Mouse (Mus musculus) limb, embryonic 11.5 days (tissue): ENCODE measurements at regions not wholly inside any gene's neighbourhood (a gene's known extent, or its start where the extent isn't known, plus 50 kb on each side); places are given as distances from the start of the nearest gene placed in this dataset.

Source experiments
- ATAC-seq: fragments of 200-750 bp; cut with Nextera tagmentation; 2 replicates; pipeline ENCODE4 v1.8.0; 2017; ENCODE audit warnings: low read depth; ENCODE audit not compliant: insufficient number of reproducible peaks, low FRiP score, low TSS enrichment
- DNase-seq: peaks from one replicate; pipeline ENCODE4 v3.0.0-alpha.2; 2015; ENCODE audit warnings: low spot score
- H3K27ac ChIP-seq: fragments of 300-500 bp; sonication (generic); replicated peaks from 2 replicates; pipeline ENCODE4 v1.5.1; 2014; ENCODE audit warnings: low read depth, mild to moderate bottlenecking, low read length
- H3K27me3 ChIP-seq: fragments of 300-500 bp; sonication (generic); 2 replicates; pipeline ENCODE4 v1.6.1; 2014; ENCODE audit warnings: mild to moderate bottlenecking, low read length, mixed read lengths; ENCODE audit not compliant: control insufficient read depth, insufficient read depth
- H3K36me3 ChIP-seq: fragments of 300-500 bp; sonication (generic); 2 replicates; pipeline ENCODE4 v1.6.1; 2014; ENCODE audit warnings: mild to moderate bottlenecking, low read length, moderate library complexity, mixed read lengths; ENCODE audit not compliant: control insufficient read depth, insufficient read depth
- H3K4me1 ChIP-seq: fragments of 300-500 bp; sonication (generic); 2 replicates; pipeline ENCODE4 v1.6.1; 2014; ENCODE audit warnings: low read length, mixed read lengths; ENCODE audit not compliant: control insufficient read depth, insufficient read depth
- H3K4me2 ChIP-seq: fragments of 300-500 bp; sonication (generic); 2 replicates; pipeline ENCODE4 v1.6.1; 2014; ENCODE audit warnings: low read depth, mild to moderate bottlenecking, moderate library complexity; ENCODE audit not compliant: severe bottlenecking
- H3K4me3 ChIP-seq: fragments of 300-500 bp; sonication (generic); 2 replicates; pipeline ENCODE4 v1.5.1; 2014; ENCODE audit warnings: low read depth, low read length
- H3K9ac ChIP-seq: fragments of 300-500 bp; sonication (generic); 2 replicates; pipeline ENCODE4 v1.6.1; 2014; ENCODE audit warnings: mild to moderate bottlenecking, low read length
- H3K9me3 ChIP-seq: fragments of 300-500 bp; sonication (generic); 2 replicates; pipeline ENCODE4 v1.6.1; 2016; ENCODE audit warnings: low read length; ENCODE audit not compliant: control insufficient read depth
- whole genome bisulfite sequencing: fragments of 180-500 bp; shearing (Covaris S2); extraction: QIAGEN DNeasy Blood & Tissue Kit; methylation state at CpG from one replicate; pipeline ENCODE4 v1.1.7; 2014; 5-methylcytosine and 5-hydroxymethylcytosine counted together

GRCm38 (mm10) chr12:28158786-28159185 lies 393.4 kb downstream of the Dcdc2c start:
- H3K9ac ChIP-seq, result no peak overlapping the region
- WGBS, result 90% methylated on average over 1 of the region's 1 CpGs
- no peaks in the 10 kb centered on the region for H3K4me1 ChIP-seq
- no peak overlapping the region for H3K4me2 ChIP-seq
- H3K27me3 ChIP-seq, result no peaks in the 10 kb centered on the region
- DNase-seq (no peak), ATAC-seq (no peak)
- H3K27ac ChIP-seq, result no peak overlapping the region
- no peaks in the 10 kb centered on the region for H3K36me3 ChIP-seq
- no peak overlapping the region for H3K4me3 ChIP-seq
- no peaks in the 10 kb centered on the region for H3K9me3 ChIP-seq

GRCm38 (mm10) chr12:28150759-28151158 lies 401.4 kb downstream of the Dcdc2c start:
- no peaks in the 10 kb centered on the region for H3K36me3 ChIP-seq
- DNase-seq, result no peak

GRCm38 (mm10) chr12:28135810-28136592 lies 416.2 kb downstream of the Dcdc2c start:
- ATAC-seq (no peak), DNase-seq (no peak)
- H3K9me3 ChIP-seq, result no peaks in the 10 kb centered on the region
- H3K4me3 ChIP-seq, result no peak overlapping the region
- no peak overlapping the region for H3K27ac ChIP-seq
- peaks cover 4% of the 10 kb centered on the region; the same call in 1 of the 2 replicates for H3K4me1 ChIP-seq
- WGBS, result 58% methylated on average over 4 of the region's 4 CpGs
- no peak overlapping the region for H3K9ac ChIP-seq
- no peaks in the 10 kb centered on the region for H3K27me3 ChIP-seq
- no peak overlapping the region for H3K4me2 ChIP-seq
- no peaks in the 10 kb centered on the region for H3K36me3 ChIP-seq

More at GRCm38 (mm10) chr12:28150759-28151158, 401.4 kb downstream of the Dcdc2c start:
- Histone ChIP-seq H3K4me3 (no peak overlapping the region), H3K9me3 (no peaks in the 10 kb centered on the region), H3K4me1 (no peaks in the 10 kb centered on the region), H3K9ac (no peak overlapping the region), H3K27ac (no peak overlapping the region), H3K4me2 (no peak overlapping the region), H3K27me3 (no peaks in the 10 kb centered on the region)
- 64% methylated on average over 4 of the region's 4 CpGs for WGBS
- ATAC-seq, result no peak

GRCm38 (mm10) chr12:28122766-28123165 lies 429.4 kb downstream of the Dcdc2c start:
- ATAC-seq (no peak), DNase-seq (no peak)
- H3K27ac ChIP-seq, result no peak overlapping the region
- no peak overlapping the region for H3K4me3 ChIP-seq
- no peaks in the 10 kb centered on the region for H3K4me1 ChIP-seq
- H3K4me2 ChIP-seq, result no peak overlapping the region
- 27% methylated on average over 9 of the region's 9 CpGs for WGBS
- H3K36me3 ChIP-seq, result no peaks in the 10 kb centered on the region
- H3K27me3 ChIP-seq, result no peaks in the 10 kb centered on the region
- no peaks in the 10 kb centered on the region for H3K9me3 ChIP-seq
- H3K9ac ChIP-seq, result no peak overlapping the region

- no peaks in the 10 kb centered on the region for H3K9me3 ChIP-seq
- no peaks in the 10 kb centered on the region for H3K36me3 ChIP-seq
- H3K4me3 ChIP-seq, result no peak overlapping the region
- no peak overlapping the region for H3K4me2 ChIP-seq
- no peaks in the 10 kb centered on the region for H3K4me1 ChIP-seq
- no peak overlapping the region for H3K9ac ChIP-seq
- 74% methylated on average over 3 of the region's 3 CpGs for whole genome bisulfite sequencing
- ATAC-seq (no peak), DNase-seq (no peak)
- no peak overlapping the region for H3K27ac ChIP-seq
- no peaks in the 10 kb centered on the region for H3K27me3 ChIP-seq
Observed at GRCm38 (mm10) chr12:28120106-28120505, 432.1 kb downstream of the Dcdc2c start.

- ATAC-seq, result no peak
- DNase-seq, result no peak
Observed at GRCm38 (mm10) chr12:28090673-28091072, 461.5 kb downstream of the Dcdc2c start.

GRCm38 (mm10) chr12:28085460-28085859 lies 466.7 kb downstream of the Dcdc2c start:
- WGBS, result 81% methylated on average over 4 of the region's 4 CpGs
- ATAC-seq (no peak), DNase-seq (no peak)
- H3K4me3 ChIP-seq, result no peak overlapping the region
- H3K9me3 ChIP-seq, result no peaks in the 10 kb centered on the region
- no peaks in the 10 kb centered on the region for H3K4me1 ChIP-seq
- H3K9ac ChIP-seq, result no peak overlapping the region
- no peak overlapping the region for H3K4me2 ChIP-seq
- H3K36me3 ChIP-seq, result no peaks in the 10 kb centered on the region
- no peak overlapping the region for H3K27ac ChIP-seq
- H3K27me3 ChIP-seq, result no peaks in the 10 kb centered on the region

More at GRCm38 (mm10) chr12:28090673-28091072, 461.5 kb downstream of the Dcdc2c start:
- Histone ChIP-seq H3K4me2 (no peak overlapping the region), H3K27ac (no peak overlapping the region), H3K4me1 (no peaks in the 10 kb centered on the region), H3K9ac (no peak overlapping the region), H3K36me3 (no peaks in the 10 kb centered on the region), H3K4me3 (no peak overlapping the region), H3K9me3 (no peaks in the 10 kb centered on the region), H3K27me3 (no peaks in the 10 kb centered on the region)
- 89% methylated on average over 6 of the region's 6 CpGs for WGBS

GRCm38 (mm10) chr12:28076606-28077005 lies 475.6 kb downstream of the Dcdc2c start:
- ATAC-seq (no peak), DNase-seq (no peak)
- H3K9ac ChIP-seq, result no peak overlapping the region
- H3K4me1 ChIP-seq, result no peaks in the 10 kb centered on the region
- H3K27ac ChIP-seq, result no peak overlapping the region
- WGBS, result 92% methylated on average over 3 of the region's 3 CpGs
- H3K27me3 ChIP-seq, result no peaks in the 10 kb centered on the region
- H3K4me2 ChIP-seq, result no peak overlapping the region
- no peak overlapping the region for H3K4me3 ChIP-seq
- H3K9me3 ChIP-seq, result no peaks in the 10 kb centered on the region
- H3K36me3 ChIP-seq, result no peaks in the 10 kb centered on the region

- H3K36me3 ChIP-seq, result no peaks in the 10 kb centered on the region
- no peak overlapping the region for H3K4me2 ChIP-seq
- H3K27ac ChIP-seq, result no peak overlapping the region
- no peak overlapping the region for H3K9ac ChIP-seq
- H3K4me3 ChIP-seq, result no peak overlapping the region
- ATAC-seq (no peak), DNase-seq (no peak)
- H3K9me3 ChIP-seq, result no peaks in the 10 kb centered on the region
- 57% methylated on average over 2 of the region's 2 CpGs for WGBS
- H3K27me3 ChIP-seq, result no peaks in the 10 kb centered on the region
- H3K4me1 ChIP-seq, result no peaks in the 10 kb centered on the region
Observed at GRCm38 (mm10) chr12:28068584-28068983, 483.6 kb downstream of the Dcdc2c start.
